Mouse (Mus musculus): Measurements from ENCODE around the gene Iqschfp.

Gene Iqschfp

DNA sequence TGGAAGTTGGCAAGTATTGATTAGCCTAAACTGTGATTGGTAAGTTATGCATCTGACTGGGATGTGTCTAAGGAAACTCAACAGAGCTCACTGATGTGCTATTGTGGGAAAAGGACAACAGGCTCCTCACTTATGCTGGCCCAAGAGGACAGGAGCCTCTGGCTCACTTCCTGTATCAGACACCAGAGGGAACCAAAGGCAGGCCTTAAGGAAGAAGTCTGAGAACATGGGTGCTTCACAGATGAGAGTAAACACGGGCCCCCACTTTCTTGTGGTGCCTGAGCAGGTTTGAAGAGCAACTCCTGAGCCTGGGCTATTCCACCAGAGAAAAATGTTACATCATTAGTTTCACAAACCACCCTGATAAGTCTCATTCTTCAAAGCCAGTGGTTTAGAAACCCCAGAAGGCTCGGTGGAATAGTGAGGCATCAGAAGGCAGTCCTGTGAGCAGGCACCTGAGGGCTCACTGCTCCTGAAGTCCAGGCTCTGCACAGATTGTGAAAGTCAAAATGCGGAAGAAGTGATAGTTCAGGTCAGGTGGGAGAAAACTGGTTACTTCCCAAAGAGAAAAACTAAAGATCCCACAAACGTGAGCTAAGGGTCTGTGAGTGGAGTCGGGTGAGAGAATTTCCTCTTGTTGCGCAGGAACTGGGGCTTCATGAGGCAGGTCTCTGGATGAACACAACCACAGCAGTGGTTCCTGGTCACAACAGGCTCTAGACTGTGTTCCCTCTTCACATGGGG lies 754.5 kb downstream of the Iqschfp start:
- DNase-seq (ENCODE audit: low spot score) = no peak

DNA sequence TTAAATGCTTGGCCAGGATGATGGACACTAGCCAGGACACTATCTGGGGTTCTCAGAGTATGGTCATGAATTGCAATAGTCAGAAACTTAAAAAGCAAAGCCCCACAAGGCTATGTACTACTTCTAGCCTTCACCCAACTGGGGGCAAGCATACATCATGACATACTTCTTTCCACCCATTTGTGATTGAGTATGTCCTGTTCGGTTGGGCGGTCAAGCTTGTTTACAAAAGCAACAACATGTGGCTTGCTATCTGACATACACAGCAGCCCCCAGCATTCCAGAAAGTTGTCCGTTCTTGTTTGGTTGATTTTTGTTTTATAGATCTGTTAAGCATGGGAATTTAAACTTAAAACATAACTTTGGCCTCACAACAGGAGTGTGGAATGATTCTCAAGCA lies 755.2 kb downstream of the Iqschfp start:
- DNase-seq (ENCODE audit: low spot score) = no peak

- DNase-seq (ENCODE audit: low spot score) = no peak
Observed at GRCm38 (mm10) chr3:68650251-68650650, 758.2 kb downstream of the Iqschfp start.

- DNase-seq (ENCODE audit: low spot score) = no peak
Observed at GRCm38 (mm10) chr3:68656607-68657352, 764.7 kb downstream of the Iqschfp start.

DNA sequence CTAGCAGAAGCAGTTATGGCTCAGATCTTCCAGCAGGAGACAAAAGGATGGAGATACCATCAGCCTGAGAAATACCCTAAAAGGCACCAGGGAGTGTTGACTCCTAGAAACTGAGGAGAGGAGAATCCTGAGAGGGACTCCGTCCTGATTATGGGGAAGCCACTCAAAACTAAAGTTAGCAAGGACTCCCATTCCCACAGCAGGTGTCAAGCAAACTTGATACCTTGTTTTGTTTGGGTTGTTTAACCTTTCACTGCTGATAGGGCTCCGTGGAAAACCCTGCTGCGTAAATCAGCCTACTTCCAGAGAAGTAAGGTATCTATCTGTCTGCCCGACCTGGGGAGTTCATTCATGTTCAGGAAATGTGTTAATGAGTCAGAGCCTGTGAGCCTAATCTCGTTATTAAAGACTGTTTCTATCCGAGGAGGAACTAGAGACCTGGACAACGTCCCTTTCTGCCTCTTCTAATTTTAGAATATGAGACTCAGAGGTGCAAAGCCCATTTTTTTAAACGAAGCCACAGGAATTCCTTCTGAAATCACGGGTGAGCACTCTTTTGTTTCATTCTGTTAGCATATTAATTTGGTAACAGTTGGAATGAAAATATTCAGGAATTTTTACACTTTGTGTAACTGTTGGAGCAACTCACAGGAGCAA lies 765.7 kb downstream of the Iqschfp start:
- no peak for DNase-seq (ENCODE audit: low spot score)

- DNase-seq (ENCODE audit: low spot score) = no peak
Observed at GRCm38 (mm10) chr3:68659996-68660395, 768.0 kb downstream of the Iqschfp start.

DNA sequence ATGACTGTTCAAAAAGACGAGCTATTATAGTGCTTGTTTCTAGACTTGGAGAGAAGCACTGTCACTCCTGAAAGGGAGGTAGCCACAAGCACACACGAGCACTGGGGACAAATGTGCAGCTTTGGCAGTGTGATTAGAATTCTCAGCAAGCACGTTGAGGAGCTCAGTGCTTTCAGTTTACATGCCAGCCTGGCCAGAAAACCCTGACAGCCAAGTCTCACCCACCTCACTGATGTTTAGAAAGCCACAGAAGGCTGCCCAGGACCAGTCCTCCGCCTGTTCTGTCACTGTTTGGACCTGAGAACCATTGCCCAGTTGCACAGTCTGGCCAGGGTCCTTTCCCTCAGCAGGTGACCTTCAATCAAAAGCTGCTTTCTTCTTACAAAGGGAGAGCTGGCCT lies 768.5 kb downstream of the Iqschfp start:
- DNase-seq (ENCODE audit: low spot score) = no peak

DNA sequence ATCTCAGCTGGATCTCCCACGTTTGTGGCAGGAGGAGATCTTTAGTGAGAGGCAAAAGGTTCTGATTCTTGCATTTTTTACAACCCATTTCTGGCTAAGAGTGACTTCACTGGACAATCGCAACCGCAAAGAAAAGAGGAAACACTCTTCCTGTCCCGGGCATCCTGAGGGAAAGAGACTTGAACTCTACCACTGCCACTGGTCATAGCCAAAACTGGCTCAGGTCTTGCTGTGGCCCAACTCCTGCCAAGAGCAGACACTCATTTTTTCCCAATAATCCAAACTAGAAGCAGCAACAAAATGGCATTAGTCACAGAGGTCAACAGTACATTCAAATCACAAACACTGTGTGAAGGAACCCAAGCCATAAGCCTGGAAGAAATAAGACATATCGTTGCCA lies 770.4 kb downstream of the Iqschfp start:
- DNase-seq (ENCODE audit: low spot score) = no peak

GRCm38 (mm10) chr3:68664337-68664736 lies 772.3 kb downstream of the Iqschfp start:
- DNase-seq (ENCODE audit: low spot score) = no peak

DNA sequence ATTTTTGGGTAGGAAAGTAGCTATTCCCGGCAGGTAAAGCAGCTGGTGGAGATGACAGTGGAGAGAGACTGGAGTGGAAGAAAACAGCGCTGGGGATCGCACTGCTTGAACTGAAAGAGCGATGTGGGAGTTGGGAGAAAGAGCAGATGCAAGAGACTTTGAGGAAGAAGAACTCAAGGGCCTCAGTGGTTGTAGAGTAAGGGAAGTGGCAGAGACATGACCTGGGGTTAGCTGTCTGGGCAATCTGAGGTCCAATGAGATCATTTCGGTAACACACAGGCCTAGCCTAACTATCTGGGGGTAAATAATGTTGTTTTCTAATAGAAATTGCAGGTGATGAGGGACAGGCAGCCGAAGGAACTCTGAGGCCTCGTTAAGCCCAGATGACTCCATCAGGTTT lies 774.3 kb downstream of the Iqschfp start:
- no peak for DNase-seq (ENCODE audit: low spot score)

DNA sequence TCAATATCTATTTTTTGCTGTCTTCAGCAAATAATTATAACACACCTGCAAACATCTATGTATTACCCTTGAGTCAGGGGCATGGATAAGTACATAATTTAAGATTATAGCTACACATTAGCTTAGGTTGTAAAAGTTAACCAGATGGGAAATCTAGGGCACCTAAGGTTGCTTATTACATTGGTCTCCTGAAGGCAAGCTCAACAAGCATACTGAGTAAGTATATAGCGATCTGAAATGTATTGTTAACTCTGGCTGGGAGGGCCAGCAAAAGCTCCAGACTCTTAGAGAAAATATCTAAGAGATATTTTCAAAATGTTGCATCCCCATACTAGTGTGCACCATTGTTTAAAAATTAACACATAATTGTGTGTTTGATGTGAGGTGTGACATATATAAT lies 775.8 kb downstream of the Iqschfp start:
- DNase-seq (ENCODE audit: low spot score) = no peak

DNA sequence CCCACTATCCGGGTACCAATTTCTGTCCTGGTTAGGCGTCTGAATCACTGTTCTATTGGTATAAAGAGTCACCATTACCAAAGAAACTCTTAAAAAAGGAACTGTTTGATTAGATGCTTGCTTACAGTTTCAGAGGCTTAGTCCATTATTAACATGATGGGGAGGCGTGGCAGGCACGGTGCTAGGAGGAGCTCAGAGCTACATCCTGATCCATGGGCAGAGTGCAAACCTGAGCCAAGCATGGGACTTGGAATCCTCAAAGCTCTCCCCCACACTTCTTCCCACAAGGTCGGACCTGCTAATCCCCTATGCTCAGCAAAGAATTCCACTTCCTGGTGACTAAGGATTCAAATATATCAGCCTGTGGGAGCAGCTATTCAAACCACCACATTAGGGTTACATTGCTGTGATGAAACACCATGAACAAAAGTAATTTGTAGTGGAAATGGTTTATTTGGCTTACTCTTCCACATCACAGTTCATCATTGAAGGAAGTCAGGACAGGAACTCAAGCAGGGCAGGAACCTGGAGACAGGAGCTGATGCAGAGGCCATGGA lies 777.5 kb downstream of the Iqschfp start:
- DNase-seq (ENCODE audit: low spot score) = no peak

DNA sequence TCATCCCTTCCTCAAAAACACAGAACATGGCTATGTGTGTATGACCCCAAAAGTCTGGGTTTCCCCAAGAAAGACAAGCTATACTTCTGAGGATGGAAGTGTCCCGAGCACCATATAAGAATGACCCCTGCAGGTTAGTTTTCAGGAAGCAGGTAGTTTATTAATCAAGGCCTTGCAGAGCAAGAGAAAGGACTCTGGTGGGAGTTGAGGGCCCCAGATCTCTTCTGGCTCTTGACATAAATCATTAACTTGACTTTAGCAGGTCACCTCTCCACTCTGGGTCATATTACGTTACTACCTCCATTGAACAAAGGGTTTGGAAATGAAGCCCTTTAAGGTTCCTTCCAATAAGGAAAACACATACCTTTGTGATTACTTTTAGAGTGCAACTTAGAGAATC lies 782.7 kb downstream of the Iqschfp start:
- DNase-seq (ENCODE audit: low spot score) = no peak

GRCm38 (mm10) chr3:68675216-68675835 lies 783.3 kb downstream of the Iqschfp start:
- no peak for DNase-seq (ENCODE audit: low spot score)
